24 mouse cellular contexts compared by ENCODE assay signal in the genomic region with DNA sequence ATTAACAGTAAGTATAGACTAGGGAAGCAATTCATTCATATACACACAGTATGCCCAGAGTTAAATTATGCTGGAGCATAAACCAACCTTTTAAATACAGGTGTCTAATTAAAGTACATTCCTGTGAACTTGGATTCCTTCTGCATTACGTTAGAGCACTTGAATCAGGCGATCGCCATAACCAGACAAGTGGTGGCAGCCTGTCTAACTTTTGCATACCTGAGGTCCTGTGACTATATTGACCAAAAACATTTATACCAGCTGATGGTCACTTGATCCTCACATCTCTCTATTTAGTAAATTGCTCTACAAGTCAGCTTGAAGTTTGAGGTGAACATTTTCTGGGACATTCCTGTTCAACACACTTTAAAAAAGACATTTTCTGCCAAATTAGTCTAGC.
"Had no signal": no experiment of that assay in that cellular context is flagged by ENCODE, and none has a peak within 500 bp of the region (broad histone marks: within the 10 kb centered on the region; RNA-seq: fewer than 3 reads in every experiment).

No protein-coding gene starts in this region.

- H3K36me3 ChIP-seq: heart, embryonic 13.5 days; heart, embryonic 15.5 days; hindbrain, embryonic 13.5 days; hindbrain, embryonic 15.5 days; limb, embryonic 13.5 days; limb, embryonic 15.5 days; liver, embryonic 12.5 days had no signal

- H3K4me3 ChIP-seq: gastrocnemius, adult 2 months; heart, embryonic 13.5 days; heart, embryonic 15.5 days; hindbrain, embryonic 13.5 days; hindbrain, embryonic 15.5 days; limb, embryonic 13.5 days; limb, embryonic 15.5 days; liver, embryonic 12.5 days had no signal

- H3K9me3 ChIP-seq: heart, embryonic 13.5 days; heart, embryonic 15.5 days; hindbrain, embryonic 13.5 days; hindbrain, embryonic 15.5 days; limb, embryonic 13.5 days; limb, embryonic 15.5 days; liver, embryonic 12.5 days had no signal

- H3K4me2 ChIP-seq: heart, embryonic 11.5 days; heart, embryonic 13.5 days; heart, embryonic 15.5 days; hindbrain, embryonic 13.5 days; hindbrain, embryonic 15.5 days; limb, embryonic 13.5 days; limb, embryonic 15.5 days; liver, embryonic 12.5 days had no signal

- H3K9ac ChIP-seq: heart, embryonic 13.5 days; heart, embryonic 15.5 days; hindbrain, embryonic 13.5 days; hindbrain, embryonic 15.5 days; limb, embryonic 13.5 days; limb, embryonic 15.5 days; liver, embryonic 12.5 days had no signal

- ATAC-seq: forebrain, embryonic 16.5 days; hindbrain, postnatal 0 days; intestine, embryonic 16.5 days; liver, embryonic 12.5 days had no signal

- H3K27me3 ChIP-seq: heart, embryonic 13.5 days; heart, embryonic 15.5 days; hindbrain, embryonic 13.5 days; hindbrain, embryonic 15.5 days; limb, embryonic 13.5 days; limb, embryonic 15.5 days; liver, embryonic 12.5 days had no signal

- H3K27ac ChIP-seq: gastrocnemius, adult 2 months; heart, embryonic 13.5 days; heart, embryonic 15.5 days; hindbrain, embryonic 13.5 days; hindbrain, embryonic 15.5 days; hindbrain, postnatal 0 days; kidney, postnatal 0 days; limb, embryonic 13.5 days; limb, embryonic 15.5 days; liver, embryonic 12.5 days had no signal

- H3K4me1 ChIP-seq: heart, embryonic 13.5 days; heart, embryonic 15.5 days; hindbrain, embryonic 13.5 days; hindbrain, embryonic 15.5 days; limb, embryonic 13.5 days; limb, embryonic 15.5 days; liver, embryonic 12.5 days had no signal

- DNase-seq: gastrocnemius, adult 2 months; gastrocnemius, postnatal 10 days; gastrocnemius, postnatal 25 days; heart, adult 18-20 months; heart, postnatal 14 days; heart, postnatal 36 days; kidney, adult 18-20 months; kidney, adult 9 months; kidney, postnatal 14 days; layer of hippocampus, adult 9-11 months; layer of hippocampus, postnatal 36 days; left cerebral cortex, postnatal 4 days had no signal
